Mouse (Mus musculus) liver, adult (tissue): Measurements from ENCODE around the gene Tmem39b.

Experiments used
- GATA4 ChIP-seq: IDR thresholded peaks from 2 replicates; pipeline ENCODE4 v1.6.1; 2014; ENCODE audit warnings: mild to moderate bottlenecking, low read length; ENCODE audit not compliant: insufficient replicate concordance

Gene Tmem39b

DNA sequence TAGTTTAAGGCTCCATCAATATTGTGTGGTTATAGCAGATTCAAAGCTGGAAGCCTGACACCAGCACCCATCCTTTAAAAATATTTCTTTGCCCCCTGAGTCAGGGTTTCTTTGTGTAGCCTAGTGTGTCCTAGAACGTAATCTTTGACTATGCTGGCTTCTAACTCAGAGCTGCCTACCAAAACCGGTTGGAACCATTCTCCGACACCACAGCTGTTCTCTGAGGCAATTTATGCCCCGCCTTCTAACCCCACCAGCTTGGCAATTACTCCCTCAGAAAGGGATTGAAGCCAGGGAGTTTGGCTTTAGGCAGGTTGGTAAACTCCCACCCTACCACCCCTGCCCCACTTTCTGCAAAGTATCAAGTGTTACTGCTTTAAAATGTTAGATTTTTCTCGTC lies 54.9 kb downstream of the Tmem39b start:
- no peak for TF ChIP-seq GATA4

DNA sequence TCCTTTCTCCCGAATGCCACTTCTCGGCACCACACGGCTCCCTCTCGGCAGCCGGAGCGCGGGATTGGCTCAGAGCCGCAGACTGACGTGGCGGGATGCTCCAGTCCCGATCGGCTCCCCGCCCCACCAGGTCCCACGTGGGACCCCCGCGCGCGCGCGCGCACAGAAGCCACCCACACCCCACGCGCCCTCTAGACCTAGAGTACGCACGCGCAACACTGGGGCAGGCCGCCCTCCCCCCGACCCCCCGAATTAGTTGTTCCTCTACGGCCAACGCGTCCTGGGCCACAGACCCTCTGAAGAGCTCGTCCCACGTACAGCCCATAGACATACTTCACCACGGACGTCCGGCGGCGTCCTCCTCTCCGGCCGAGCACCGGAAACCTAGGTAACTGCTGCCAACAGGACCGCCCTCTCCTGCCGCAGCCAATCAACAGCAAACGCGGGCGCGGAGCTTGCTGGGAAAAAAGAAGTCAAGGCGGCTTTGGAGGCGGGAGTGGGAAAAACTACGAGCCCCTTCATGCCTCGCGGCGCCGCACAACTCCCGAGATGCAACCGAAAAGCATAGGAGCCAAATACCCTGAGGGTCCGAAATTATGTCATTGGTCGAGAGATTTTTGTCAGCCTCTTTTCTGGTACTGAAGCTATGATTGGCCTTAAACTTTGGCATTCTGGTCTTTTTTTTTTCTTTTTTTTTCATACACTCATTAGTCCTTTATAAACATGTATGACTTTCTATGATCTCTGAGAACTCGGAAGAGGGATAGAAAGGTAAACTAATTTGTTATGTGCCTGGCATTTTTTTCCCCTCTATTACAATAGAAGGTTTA lies 55.8 kb downstream of the Tmem39b start, which contains the start of gene Txlna:
TSS of gene Txlna (minus strand) at position 428 of the 830 bp plus-strand sequence.
- TF ChIP-seq GATA4: no peak

DNA sequence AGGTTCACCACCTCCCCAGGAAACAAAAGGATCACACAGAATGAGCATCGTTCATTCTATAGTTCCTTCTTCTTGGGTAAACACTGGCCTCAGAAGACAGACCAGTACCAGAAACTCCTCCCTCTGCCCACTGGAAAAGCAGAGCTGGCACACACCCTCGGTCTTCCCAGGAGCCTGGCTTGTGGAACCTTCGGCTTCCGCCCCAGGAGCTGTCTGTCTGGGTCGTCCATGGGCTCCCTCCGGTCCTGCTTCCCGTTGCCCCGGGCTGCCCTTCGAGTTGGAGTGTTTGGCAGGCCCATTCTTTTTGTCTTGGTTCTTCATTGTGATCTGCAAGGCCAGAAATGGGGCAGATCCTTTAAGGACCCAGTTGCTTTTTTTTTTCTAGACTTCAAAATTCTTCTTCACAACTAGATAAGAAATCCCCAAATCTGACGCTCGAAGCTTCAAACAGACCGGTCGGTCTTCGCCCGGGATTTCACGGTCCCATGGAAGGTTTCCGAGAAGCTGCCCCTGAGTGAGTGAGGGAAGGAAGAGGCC lies 56.5 kb downstream of the Tmem39b start:
- TF ChIP-seq GATA4: no peak

DNA sequence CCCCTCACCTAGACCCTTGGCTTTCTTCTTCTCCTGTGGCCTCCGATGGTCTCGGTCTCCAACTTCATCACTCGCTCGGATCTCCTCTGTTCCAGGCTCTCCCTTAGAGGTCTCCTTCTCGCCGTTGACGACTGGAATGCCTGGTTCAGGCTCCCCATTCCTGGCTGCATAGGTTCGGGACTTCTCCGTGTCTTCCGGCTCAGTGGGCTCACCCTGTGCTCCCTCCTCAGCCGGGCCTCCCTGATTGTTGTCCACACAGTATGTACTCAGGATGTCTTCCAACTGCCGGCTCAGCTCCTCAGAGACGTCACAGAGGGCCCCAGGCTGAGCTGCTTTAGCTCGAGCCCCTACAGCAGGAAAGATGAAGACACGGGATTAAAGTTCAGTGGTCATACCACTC lies 57.4 kb downstream of the Tmem39b start:
- no peak for TF ChIP-seq GATA4

DNA sequence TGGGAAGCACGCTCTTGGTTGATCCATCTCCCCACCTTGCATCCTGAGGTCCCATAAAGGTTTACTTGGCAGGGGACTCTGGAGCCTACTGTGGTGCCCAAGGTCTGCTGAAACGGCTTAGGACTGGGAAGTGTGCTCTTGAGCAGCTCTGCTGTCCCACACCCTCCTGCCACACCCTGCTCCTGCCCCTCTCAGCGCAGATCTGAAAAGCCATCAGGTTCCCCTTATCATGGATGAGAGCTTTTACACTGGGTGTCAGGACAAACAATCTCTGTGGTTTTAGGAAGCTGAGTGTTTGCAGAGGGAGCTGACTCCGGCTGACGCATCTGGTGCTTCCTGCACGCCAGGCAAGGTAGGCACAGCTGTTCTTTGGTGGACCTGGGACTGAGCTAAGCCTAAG lies 62.8 kb downstream of the Tmem39b start:
- TF ChIP-seq GATA4: no peak

DNA sequence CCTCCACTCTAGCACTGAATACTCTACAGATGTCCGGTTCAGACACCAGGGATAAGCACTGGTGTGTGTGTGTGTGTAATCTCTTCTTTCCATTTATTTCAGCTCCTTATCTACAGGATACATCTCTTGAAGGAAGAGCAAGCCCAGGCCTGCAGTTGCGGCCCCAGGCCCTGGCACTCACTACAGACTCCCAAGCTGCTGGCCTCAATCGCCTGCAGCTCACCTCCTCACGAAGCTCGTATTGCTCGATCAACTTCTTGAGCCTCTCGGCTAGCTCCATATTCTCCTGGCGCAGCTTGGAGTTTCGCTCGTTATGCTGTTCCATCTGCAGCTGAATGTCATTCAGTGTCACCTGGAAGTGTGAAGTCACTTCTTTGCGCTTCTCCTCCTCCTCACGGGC lies 64.8 kb downstream of the Tmem39b start:
- no peak for TF ChIP-seq GATA4

DNA sequence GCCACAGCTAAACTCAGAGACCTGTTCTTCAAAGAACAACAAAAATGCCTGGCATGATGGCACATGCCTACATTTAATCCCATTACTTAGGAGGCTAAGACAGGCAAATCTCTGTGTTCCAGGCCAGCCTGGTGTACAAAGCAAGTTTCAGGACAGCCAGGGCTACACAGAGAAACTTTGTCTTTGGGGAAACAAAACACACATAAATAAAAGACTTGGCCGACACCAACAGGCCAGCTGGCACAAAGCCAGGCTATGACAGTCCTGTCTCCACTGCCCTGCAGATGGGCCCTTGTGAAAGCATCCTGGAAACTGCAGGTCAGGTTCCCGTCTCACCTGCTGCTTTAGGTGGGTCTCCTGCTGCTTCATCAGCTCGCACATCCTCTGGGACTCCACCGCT lies 65.7 kb downstream of the Tmem39b start:
- TF ChIP-seq GATA4: no peak
